23 mouse cellular contexts compared by ENCODE assay signal in the genomic region with DNA sequence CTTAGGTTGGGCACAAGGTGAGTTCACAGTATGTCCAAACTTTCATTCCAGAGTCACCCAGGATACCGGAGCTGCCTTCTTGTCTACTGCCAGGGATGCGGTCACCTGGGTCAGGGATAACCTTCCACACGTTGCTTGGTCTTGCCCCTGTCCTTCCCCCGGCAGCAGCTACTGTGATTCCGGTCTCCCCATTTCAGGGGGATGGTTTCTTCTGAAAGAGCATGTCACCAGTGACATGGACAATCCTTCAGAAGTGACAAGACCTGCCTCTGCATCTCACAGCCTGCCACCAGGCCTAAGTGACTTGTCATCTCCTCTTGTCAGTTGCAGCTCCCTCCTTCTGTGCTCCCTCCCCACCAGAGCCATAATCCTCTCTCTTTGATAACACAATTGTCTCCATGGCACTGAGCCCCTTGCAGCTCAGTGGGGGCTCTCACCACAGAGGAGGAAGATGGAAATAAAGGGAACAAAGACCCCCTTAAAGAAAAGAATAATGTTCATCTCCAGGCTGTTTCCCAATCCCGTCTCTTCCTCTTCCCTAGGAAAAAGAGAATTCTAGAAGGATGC.
DNase-seq lines count a peak whose midpoint lies in the region; ATAC-seq and TF ChIP-seq lines count a peak whose summit lies in the region.
"Had no signal": no experiment of that assay in that cellular context is flagged by ENCODE, and none has a peak within 500 bp of the region (broad histone marks: within the 10 kb centered on the region; RNA-seq: fewer than 3 reads in every experiment).

No protein-coding gene starts in this region.

- H3K4me3 ChIP-seq in forebrain, embryonic 10.5 days: no peak overlapping the region
- H3K4me3 ChIP-seq in forebrain, embryonic 11.5 days (ENCODE audit: low read depth, low read length): no peak overlapping the region
- H3K4me3 ChIP-seq in forebrain, embryonic 16.5 days (replicated peaks; ENCODE audit: low read length): no peak overlapping the region
- no peak overlapping the region for H3K4me3 ChIP-seq in midbrain, embryonic 15.5 days
- H3K4me3 ChIP-seq: heart, embryonic 15.5 days; left cerebral cortex, adult 2 months; limb, embryonic 12.5 days; stomach, embryonic 15.5 days had no signal

- TF ChIP-seq POLR2A in brain, embryonic 14.5 days (IDR thresholded peaks at IDR 0.05; ENCODE audit: borderline replicate concordance, extremely low read depth, insufficient read depth, insufficient read length, poor library complexity, severe bottlenecking): no peak

- WGBS in forebrain, embryonic 10.5 days: 43% methylated on average over 6 of the region's 6 CpGs
- WGBS in forebrain, embryonic 11.5 days: 44% methylated on average over 6 of the region's 6 CpGs
- 25% methylated on average over 6 of the region's 6 CpGs for WGBS in forebrain, embryonic 16.5 days
- 39% methylated on average over 6 of the region's 6 CpGs for WGBS in midbrain, embryonic 15.5 days

- no peak overlapping the region for H3K4me2 ChIP-seq in forebrain, embryonic 11.5 days (ENCODE audit: low read depth, low read length, severe bottlenecking)
- no peak overlapping the region for H3K4me2 ChIP-seq in forebrain, embryonic 16.5 days (ENCODE audit: low read length)
- no peak overlapping the region for H3K4me2 ChIP-seq in midbrain, embryonic 15.5 days
- H3K4me2 ChIP-seq: heart, embryonic 15.5 days; limb, embryonic 12.5 days; stomach, embryonic 15.5 days had no signal

- ATAC-seq in forebrain, embryonic 11.5 days (replicated peaks; ENCODE audit: low FRiP score): no peak
- ATAC-seq in forebrain, embryonic 16.5 days: peak; percentile 54; the same call in 1 of the 2 replicates
- ATAC-seq in midbrain, embryonic 15.5 days (replicated peaks): peak; percentile 63
- ATAC-seq: activated CD4-positive, CD25-positive, alpha-beta regulatory T cell, adult 4 months had no signal

- H3K4me1 ChIP-seq in forebrain, embryonic 10.5 days: peaks cover 30% of the 10 kb centered on the region
- H3K4me1 ChIP-seq in forebrain, embryonic 11.5 days (replicated peaks; ENCODE audit: control insufficient read depth, insufficient read depth, low read length): peaks cover 8% of the 10 kb centered on the region
- peaks cover 11% of the 10 kb centered on the region for H3K4me1 ChIP-seq in forebrain, embryonic 16.5 days (replicated peaks; ENCODE audit: control insufficient read depth, insufficient read depth, low read length)
- peaks cover 14% of the 10 kb centered on the region for H3K4me1 ChIP-seq in midbrain, embryonic 15.5 days
- H3K4me1 ChIP-seq: limb, embryonic 12.5 days; stomach, embryonic 15.5 days had no signal

- H3K9me3 ChIP-seq in forebrain, embryonic 10.5 days: peaks cover 9% of the 10 kb centered on the region; the same call in 1 of the 2 replicates
- H3K9me3 ChIP-seq in forebrain, embryonic 11.5 days (ENCODE audit: control insufficient read depth, low read length): no peaks in the 10 kb centered on the region
- H3K9me3 ChIP-seq in forebrain, embryonic 16.5 days (ENCODE audit: control insufficient read depth, low read length): no peaks in the 10 kb centered on the region
- no peaks in the 10 kb centered on the region for H3K9me3 ChIP-seq in midbrain, embryonic 15.5 days
- H3K9me3 ChIP-seq: stomach, embryonic 15.5 days had no signal

- TF ChIP-seq CTCF in brain, embryonic 14.5 days (IDR thresholded peaks at IDR 0.05; ENCODE audit: borderline replicate concordance, extremely low read depth, insufficient read depth, insufficient read length): no peak

- DNase-seq in forebrain, embryonic 10.5 days (ENCODE audit: extremely low spot score, low spot score): no peak
- DNase-seq in forebrain, embryonic 11.5 days (ENCODE audit: low spot score): no peak
- DNase-seq in brain, embryonic 14.5 days (ENCODE audit: low read depth): peak; percentile 76
- DNase-seq in spleen, adult 12 weeks (ENCODE audit: low spot score): no peak
- DNase-seq in liver: no peak
- DNase-seq in thymus, postnatal 14 days: no peak
- DNase-seq: adrenal gland, postnatal 10 days; cerebellum, adult 11 months; cerebellum, postnatal 25 days; heart, postnatal 4 days; kidney, adult 8-10 months; kidney, postnatal 25 days; thymus, adult 18-20 months had no signal

- peak overlapping the region; percentile 70 for H3K27ac ChIP-seq in forebrain, embryonic 10.5 days
- H3K27ac ChIP-seq in forebrain, embryonic 11.5 days (ENCODE audit: low read depth, low read length): no peak overlapping the region
- peak overlapping the region; percentile 38; the same call in 1 of the 2 replicates for H3K27ac ChIP-seq in forebrain, embryonic 16.5 days (ENCODE audit: low read length)
- peak overlapping the region; percentile 27; the same call in 1 of the 2 replicates for H3K27ac ChIP-seq in midbrain, embryonic 15.5 days
- H3K27ac ChIP-seq: heart, embryonic 15.5 days; left cerebral cortex, adult 2 months; limb, embryonic 12.5 days; liver, embryonic 14.5 days; macrophage; stomach, embryonic 15.5 days had no signal

- H3K36me3 ChIP-seq in forebrain, embryonic 10.5 days (replicated peaks): no peaks in the 10 kb centered on the region
- no peaks in the 10 kb centered on the region for H3K36me3 ChIP-seq in forebrain, embryonic 11.5 days (ENCODE audit: control insufficient read depth, insufficient read depth, low read length)
- H3K36me3 ChIP-seq in forebrain, embryonic 16.5 days (ENCODE audit: control insufficient read depth, insufficient read depth): no peaks in the 10 kb centered on the region
- H3K36me3 ChIP-seq in midbrain, embryonic 15.5 days (replicated peaks): no peaks in the 10 kb centered on the region
- H3K36me3 ChIP-seq: G1E; heart, embryonic 15.5 days; limb, embryonic 12.5 days; stomach, embryonic 15.5 days had no signal

- H3K27me3 ChIP-seq in forebrain, embryonic 10.5 days (ENCODE audit: poor library complexity, severe bottlenecking): peaks cover 9% of the 10 kb centered on the region
- no peaks in the 10 kb centered on the region for H3K27me3 ChIP-seq in forebrain, embryonic 11.5 days (ENCODE audit: control insufficient read depth, insufficient read depth, low read length)
- no peaks in the 10 kb centered on the region for H3K27me3 ChIP-seq in forebrain, embryonic 16.5 days (replicated peaks; ENCODE audit: control insufficient read depth, insufficient read depth, low read length)
- H3K27me3 ChIP-seq in midbrain, embryonic 15.5 days (replicated peaks): no peaks in the 10 kb centered on the region
- H3K27me3 ChIP-seq: stomach, embryonic 15.5 days had no signal

- no peak overlapping the region for H3K9ac ChIP-seq in forebrain, embryonic 11.5 days (ENCODE audit: low read length)
- H3K9ac ChIP-seq in forebrain, embryonic 16.5 days (replicated peaks; ENCODE audit: low read depth, low read length): peak overlapping the region; percentile 22; the same call in 1 of the 2 replicates
- no peak overlapping the region for H3K9ac ChIP-seq in midbrain, embryonic 15.5 days
- H3K9ac ChIP-seq: heart, embryonic 15.5 days; limb, embryonic 12.5 days; liver, embryonic 14.5 days; stomach, embryonic 15.5 days had no signal
